Mouse (Mus musculus): ENCODE data around the gene Cand1.

DNA sequence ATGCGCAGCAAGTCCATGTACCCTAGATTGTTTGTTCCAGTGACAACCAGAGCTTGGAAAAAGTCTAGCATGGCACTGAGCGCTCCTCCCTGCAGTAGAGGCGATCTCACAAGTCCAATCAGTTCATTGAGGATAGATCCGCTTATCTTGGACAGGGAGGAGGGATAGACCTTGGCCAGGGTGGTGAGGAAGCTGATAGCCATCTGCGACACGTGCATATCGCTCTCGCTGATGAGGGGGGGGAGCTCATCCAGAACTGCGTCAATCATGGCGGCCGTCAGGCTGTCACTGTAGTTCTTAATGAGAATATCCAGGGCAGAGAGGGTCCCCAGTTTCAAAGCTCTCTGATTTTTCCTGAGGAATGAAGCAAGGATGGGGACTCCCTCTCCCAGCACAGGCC is 28.6 kb downstream of the Cand1 start:
- TF ChIP-seq POLR2A (IDR thresholded peaks at IDR 0.05; ENCODE audit: borderline replicate concordance, extremely low read depth, low read depth, low read length) = no peak
- TF ChIP-seq CTCF (IDR thresholded peaks at IDR 0.05; ENCODE audit: insufficient read depth, low read length) = no peak

Measured in lung, adult 2 months (tissue).